In genomic region chr7:4658912-4659551, GRCm38 (mm10) we compare ENCODE assay signal across 8 mouse cellular contexts. TPM values are rescaled to one million over a fixed set of nuclear protein-coding genes. Genes with fewer than 3 reads are reported as not detected.
DNase-seq lines count a peak whose midpoint lies in the region; ATAC-seq and TF ChIP-seq lines count a peak whose summit lies in the region.

Gene Ppp6r1, minus strand, starts transcription at chr7:4659019.

- peak; percentile 95 for DNase-seq in 416B (ENCODE audit: low read depth)
- DNase-seq in heart, adult 8-10 months (ENCODE audit: low spot score), result peak; percentile 97
- peak; percentile 98 for DNase-seq in kidney, adult 9 months
- DNase-seq in limb, embryonic 14.5 days (ENCODE audit: low spot score), result peak; percentile 97
- DNase-seq in midbrain, postnatal 0 days (ENCODE audit: low spot score), result peak; percentile 98
- DNase-seq in spleen, postnatal 14 days (ENCODE audit: low spot score in 2 of 2), result peak; percentile 94 to 95

- H3K4me3 ChIP-seq in bone marrow, adult 2 months (replicated peaks; ENCODE audit: control insufficient read depth, low read depth, low read length), result peak within 1 kb of the TSS; percentile 94
- peak within 1 kb of the TSS; percentile 74 for H3K4me3 ChIP-seq in embryonic facial prominence, embryonic 15.5 days (replicated peaks)
- H3K4me3 ChIP-seq in limb, embryonic 14.5 days (replicated peaks; ENCODE audit: low read length), result peak within 1 kb of the TSS; percentile 88
- H3K4me3 ChIP-seq in midbrain, postnatal 0 days (ENCODE audit: low read depth, low read length), result peak within 1 kb of the TSS; percentile 86

- under 1% methylated on average over 54 of the region's 54 CpGs for WGBS in bone marrow, adult 2 months
- under 1% methylated on average over 54 of the region's 54 CpGs for WGBS in embryonic facial prominence, embryonic 15.5 days
- WGBS in limb, embryonic 14.5 days, result under 1% methylated on average over 54 of the region's 54 CpGs
- under 1% methylated on average over 54 of the region's 54 CpGs for WGBS in midbrain, postnatal 0 days

- no peaks in the 10 kb centered on the region for H3K27me3 ChIP-seq in embryonic facial prominence, embryonic 15.5 days
- no peaks in the 10 kb centered on the region for H3K27me3 ChIP-seq in limb, embryonic 14.5 days (ENCODE audit: control insufficient read depth, insufficient read depth, low read length)
- H3K27me3 ChIP-seq in midbrain, postnatal 0 days (ENCODE audit: insufficient read depth, low read length), result no peaks in the 10 kb centered on the region

- H3K9me3 ChIP-seq in embryonic facial prominence, embryonic 15.5 days (replicated peaks), result no peaks in the 10 kb centered on the region
- H3K9me3 ChIP-seq in limb, embryonic 14.5 days (ENCODE audit: control insufficient read depth, low read length), result no peaks in the 10 kb centered on the region
- no peaks in the 10 kb centered on the region for H3K9me3 ChIP-seq in midbrain, postnatal 0 days (ENCODE audit: low read length)

- TF ChIP-seq POLR2A in bone marrow, adult 2 months (IDR thresholded peaks at IDR 0.05; ENCODE audit: borderline replicate concordance, control insufficient read depth, low read depth, low read length), result peak; percentile 96
- peak; percentile 94 for TF ChIP-seq POLR2A in limb, embryonic 14.5 days (IDR thresholded peaks at IDR 0.05; ENCODE audit: borderline replicate concordance, extremely low read depth, insufficient read depth, insufficient read length)

- peaks cover 10% of the 10 kb centered on the region for H3K36me3 ChIP-seq in embryonic facial prominence, embryonic 15.5 days
- peaks cover 16% of the 10 kb centered on the region for H3K36me3 ChIP-seq in limb, embryonic 14.5 days (ENCODE audit: control insufficient read depth, insufficient read depth, low read length)
- H3K36me3 ChIP-seq in midbrain, postnatal 0 days (ENCODE audit: insufficient read depth, low read length), result peaks cover 10% of the 10 kb centered on the region; the same call in 1 of the 2 replicates

- peak within 1 kb of the TSS; percentile 83 for H3K4me2 ChIP-seq in embryonic facial prominence, embryonic 15.5 days (replicated peaks)
- H3K4me2 ChIP-seq in limb, embryonic 14.5 days (replicated peaks; ENCODE audit: low read depth, low read length, severe bottlenecking), result peak within 1 kb of the TSS; percentile 93
- peak within 1 kb of the TSS; percentile 69 for H3K4me2 ChIP-seq in midbrain, postnatal 0 days (ENCODE audit: low read depth, low read length, poor library complexity, severe bottlenecking)

- peak; percentile 52 for TF ChIP-seq CTCF in bone marrow, adult 2 months (IDR thresholded peaks at IDR 0.05; ENCODE audit: control insufficient read depth, insufficient read depth, low read length)
- peak; percentile 72 for TF ChIP-seq CTCF in midbrain, postnatal 0 days (IDR thresholded peaks at IDR 0.05)

- H3K4me1 ChIP-seq in bone marrow, adult 2 months (ENCODE audit: control insufficient read depth, insufficient read depth, low read length), result peaks cover 4% of the 10 kb centered on the region
- peaks cover 39% of the 10 kb centered on the region for H3K4me1 ChIP-seq in embryonic facial prominence, embryonic 15.5 days
- H3K4me1 ChIP-seq in limb, embryonic 14.5 days (ENCODE audit: control insufficient read depth, insufficient read depth, low read length), result peaks cover 16% of the 10 kb centered on the region
- peaks cover 19% of the 10 kb centered on the region for H3K4me1 ChIP-seq in midbrain, postnatal 0 days (ENCODE audit: insufficient read depth, low read length)

- peak; percentile 97 for ATAC-seq in embryonic facial prominence, embryonic 15.5 days (ENCODE audit: insufficient number of reproducible peaks, low FRiP score, low TSS enrichment, low read depth)
- peak; percentile 96 for ATAC-seq in limb, embryonic 14.5 days (ENCODE audit: low FRiP score, low read depth)
- peak; percentile 96 for ATAC-seq in midbrain, postnatal 0 days (ENCODE audit: low FRiP score)

- H3K9ac ChIP-seq in embryonic facial prominence, embryonic 15.5 days, result peak within 1 kb of the TSS; percentile 90
- peak within 1 kb of the TSS; percentile 94 for H3K9ac ChIP-seq in limb, embryonic 14.5 days (ENCODE audit: low read depth, low read length, severe bottlenecking)
- H3K9ac ChIP-seq in midbrain, postnatal 0 days (replicated peaks; ENCODE audit: low read length, poor library complexity, severe bottlenecking), result peak within 1 kb of the TSS; percentile 88

- H3K27ac ChIP-seq in bone marrow, adult 2 months (ENCODE audit: control insufficient read depth, insufficient read depth, low read depth, low read length, poor library complexity), result peak within 1 kb of the TSS; percentile 93
- peak within 1 kb of the TSS; percentile 94 for H3K27ac ChIP-seq in embryonic facial prominence, embryonic 15.5 days (replicated peaks)
- peak within 1 kb of the TSS; percentile 97 for H3K27ac ChIP-seq in limb, embryonic 14.5 days (replicated peaks; ENCODE audit: low read depth, low read length)
- peak within 1 kb of the TSS; percentile 95 for H3K27ac ChIP-seq in midbrain, postnatal 0 days (ENCODE audit: low read depth, low read length)

RNA-seq across cellular contexts. Expression of gene Ppp6r1, which starts in this region (rescaled TPM):
- polyA plus RNA-seq in bone marrow, adult 2 months (2011; ENCODE audit: insufficient read depth, insufficient read length, low replicate concordance, missing spikeins), result 53.3 and 89.0 TPM in 2 replicates
- 9.8 and 10.3 TPM in 2 replicates for polyA plus RNA-seq in embryonic facial prominence, embryonic 15.5 days (2015; fragmentation: Nextera tagmentation; extraction: Ambion mirVana)
- 10 to 100 TPM; 70.5 to 77.7 (median 75.8) TPM for total RNA-seq in heart, adult 8-10 months (2022)
- 86.9 and 112 TPM in 2 replicates for polyA plus RNA-seq in limb, embryonic 14.5 days (2012; rRNA removed)
- 7.9 and 8.7 TPM in 2 replicates for polyA plus RNA-seq in limb, embryonic 14.5 days (2014; fragmentation: Nextera tagmentation; extraction: Ambion mirVana)
- 103 and 131 TPM in 2 replicates for total RNA-seq in midbrain, postnatal 0 days (2014; rRNA removed)
- polyA plus RNA-seq in midbrain, postnatal 0 days (2015; fragmentation: Nextera tagmentation; extraction: Ambion mirVana), result 7.7 and 10.1 TPM in 2 replicates

Comparison
In these comparisons a context has a peak if more than half of its experiments do, and no peak if none do; other contexts are left out.
1. Peak in every context shown above with its lines: DNase-seq, ATAC-seq, H3K4me3 ChIP-seq and H3K27ac ChIP-seq.